Mouse (Mus musculus) brain, embryonic 14.5 days (tissue): ENCODE data around the gene Oaz1. TPM values are rescaled to one million over a fixed set of nuclear protein-coding genes. Genes with fewer than 3 reads are reported as not detected.

Experiments
- DNase-seq: peaks from one replicate; pipeline ENCODE4 v3.0.0-alpha.2; 2011; ENCODE audit warnings: low read depth
- CTCF ChIP-seq: fragments of 200-500 bp; IDR thresholded peaks from 2 replicates; pipeline ENCODE4 v1.5.1; 2012; ENCODE audit warnings: inconsistent platforms, mild to moderate bottlenecking, moderate library complexity, borderline replicate concordance; ENCODE audit not compliant: insufficient read depth, insufficient read length; ENCODE audit errors: extremely low read depth
- POLR2A ChIP-seq: fragments of 200-500 bp; IDR thresholded peaks from 2 replicates; pipeline ENCODE4 v1.6.1; 2012; ENCODE audit warnings: mild to moderate bottlenecking, inconsistent platforms, borderline replicate concordance; ENCODE audit not compliant: poor library complexity, insufficient read depth, insufficient read length, severe bottlenecking; ENCODE audit errors: extremely low read depth
- polyA plus RNA-seq: library from polyadenylated mRNA; depleted of rRNA; stranded (reverse); fragments of >200 nt; gene quantifications from 2 replicates; pipeline ENCODE4 v1.2.3, GENCODE M21; 2012

Oaz1 gene
- polyA plus RNA-seq, 1 experiment = 685 TPM

DNA sequence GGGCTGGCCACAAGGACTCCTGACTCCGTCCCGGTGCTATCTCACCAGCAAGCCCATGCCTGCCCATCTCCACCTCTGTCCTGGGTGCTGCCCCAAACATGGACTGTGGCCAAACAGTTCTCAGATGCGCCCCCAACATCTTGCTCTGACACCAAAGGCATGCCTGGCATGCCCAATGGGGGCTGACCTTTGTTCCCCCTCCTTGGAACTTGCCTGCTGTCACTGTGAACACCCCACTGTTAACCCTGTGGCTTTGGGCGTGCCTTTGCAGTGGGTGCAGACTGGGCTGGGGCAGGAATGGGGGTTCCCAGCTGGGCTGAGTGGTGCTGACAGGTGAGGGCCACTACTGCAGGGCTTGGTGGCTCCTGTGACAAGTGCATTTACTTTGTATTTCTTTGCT lies 32.7 kb upstream of the Oaz1 start:
- DNase-seq = no peak
- TF ChIP-seq POLR2A (no peak), CTCF (no peak)

- DNase-seq = no peak
- TF ChIP-seq POLR2A (no peak), CTCF (no peak)
Measured at GRCm38 (mm10) chr10:80794750-80795149, 31.7 kb upstream of the Oaz1 start.

GRCm38 (mm10) chr10:80796307-80796848 lies 30.1 kb upstream of the Oaz1 start:
- DNase-seq = no peak
- TF ChIP-seq CTCF = no peak
- no peak for TF ChIP-seq POLR2A

DNA sequence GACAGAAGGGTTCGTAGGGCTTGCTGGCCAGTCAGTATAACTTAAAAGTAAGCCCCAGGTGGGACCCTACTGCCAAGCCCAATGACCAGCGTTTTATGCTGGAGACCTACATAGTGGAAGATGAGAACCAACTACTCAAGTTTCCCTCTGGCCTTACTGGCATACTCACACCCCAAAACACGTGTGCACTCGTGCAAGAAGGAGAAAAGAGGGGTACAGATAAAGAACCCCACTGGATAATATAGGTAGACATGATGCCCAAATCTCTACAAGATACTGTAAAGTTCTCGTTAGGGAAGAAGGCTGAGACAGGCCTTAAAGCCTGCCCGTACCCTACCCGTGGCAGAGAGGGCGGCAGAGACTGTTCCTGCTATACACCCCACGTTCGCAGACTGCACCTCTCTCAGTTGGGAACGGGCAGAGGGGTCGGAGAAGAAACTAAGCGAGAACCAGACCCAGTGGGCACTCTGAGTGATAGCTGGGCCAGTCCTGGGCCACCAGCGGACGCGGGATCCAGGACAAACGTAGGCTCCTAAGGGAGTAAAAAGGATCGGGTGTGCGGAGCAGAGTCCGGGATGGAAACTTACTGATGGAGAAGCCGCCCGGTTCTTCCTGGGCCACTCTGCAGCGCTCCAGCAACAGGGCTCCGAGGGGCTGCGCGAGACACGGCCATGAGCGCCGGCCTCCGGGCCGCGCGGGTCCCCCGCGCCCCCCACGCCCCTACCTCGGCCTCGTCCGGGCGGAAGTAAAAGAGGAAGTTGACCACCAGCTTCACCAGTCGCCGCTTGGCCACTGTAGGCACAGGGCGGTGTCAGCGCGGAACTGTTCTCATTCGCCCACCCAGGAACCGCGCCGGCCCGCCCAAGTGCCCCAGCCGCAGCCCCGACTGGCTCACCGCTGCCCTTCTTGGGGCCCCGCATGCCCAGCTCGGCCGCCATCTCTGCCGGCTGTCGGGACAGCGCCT lies 29.0 kb upstream of the Oaz1 start:
- DNase-seq = no peak
- no peak; the same call in 1 of the 2 replicates for TF ChIP-seq POLR2A
- no peak for TF ChIP-seq CTCF

GRCm38 (mm10) chr10:80798150-80799006 lies 28.1 kb upstream of the Oaz1 start, which contains the start of the genes Sf3a2 and Plekhj1:
Sf3a2 (plus strand) TSS chr10:80798198.
Plekhj1 (minus strand) TSS chr10:80798626.
- TF ChIP-seq POLR2A (peak; percentile 60; the same call in 1 of the 2 replicates), CTCF (no peak)
- peak; percentile 100 for DNase-seq

DNA sequence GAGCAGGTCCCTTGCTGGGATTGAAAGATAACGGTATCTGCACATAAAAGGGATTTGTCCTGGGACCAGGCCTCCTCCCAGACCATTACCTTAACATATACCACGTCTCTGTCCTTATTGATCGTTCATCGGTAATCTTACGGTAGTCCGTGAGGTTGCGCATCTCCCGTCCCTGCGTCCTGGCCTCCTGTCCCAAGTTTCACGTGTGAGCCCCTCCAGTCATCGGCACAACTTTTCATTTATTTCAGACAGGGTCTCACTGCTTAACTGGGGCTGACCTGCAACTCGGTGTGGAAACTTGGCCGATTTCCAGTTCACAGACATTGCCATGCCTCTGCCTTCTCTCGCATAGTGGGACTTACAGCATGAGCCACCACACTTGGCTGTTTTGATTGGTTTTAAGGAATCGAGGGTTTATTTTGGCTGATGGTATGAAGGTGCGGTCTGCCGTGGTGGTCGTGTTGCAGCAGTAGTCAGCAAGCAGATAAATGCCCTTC lies 27.3 kb upstream of the Oaz1 start:
- peak; percentile 33 for DNase-seq
- TF ChIP-seq POLR2A (no peak), CTCF (no peak)

- no peak for DNase-seq
- TF ChIP-seq POLR2A (no peak), CTCF (no peak)
Measured at GRCm38 (mm10) chr10:80802204-80802912, 24.1 kb upstream of the Oaz1 start.

GRCm38 (mm10) chr10:80802996-80803395 lies 23.5 kb upstream of the Oaz1 start:
- TF ChIP-seq CTCF (no peak), POLR2A (no peak)
- no peak for DNase-seq

GRCm38 (mm10) chr10:80804340-80804739 lies 22.1 kb upstream of the Oaz1 start:
- no peak for DNase-seq
- TF ChIP-seq CTCF (no peak), POLR2A (no peak)

GRCm38 (mm10) chr10:80804916-80805315 lies 21.5 kb upstream of the Oaz1 start, which contains the start of gene Amh:
Amh (plus strand) TSS chr10:80805243.
- no peak for TF ChIP-seq CTCF
- TF ChIP-seq POLR2A = no peak
- no peak for DNase-seq

DNA sequence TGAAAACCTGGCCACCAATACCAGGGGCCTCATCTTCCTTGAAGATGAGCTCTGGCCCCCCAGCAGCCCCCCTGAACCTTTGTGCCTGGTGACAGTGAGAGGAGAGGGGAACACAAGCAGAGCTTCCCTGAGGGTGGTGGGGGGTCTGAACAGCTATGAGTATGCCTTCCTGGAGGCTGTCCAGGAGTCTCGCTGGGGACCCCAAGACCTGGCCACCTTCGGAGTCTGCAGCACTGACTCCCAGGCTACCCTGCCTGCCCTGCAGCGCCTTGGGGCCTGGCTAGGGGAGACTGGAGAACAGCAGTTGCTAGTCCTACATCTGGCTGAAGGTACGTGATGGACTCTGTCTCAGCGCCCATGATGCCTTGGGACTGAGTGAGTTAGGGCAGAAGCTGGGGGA lies 21.1 kb upstream of the Oaz1 start:
- DNase-seq = no peak
- TF ChIP-seq POLR2A (no peak), CTCF (no peak)
